Mouse (Mus musculus) cerebellum, adult 11-12 months (tissue): ENCODE measurements around the gene Scd2.
"Not testable (repeated sequence)": the region's sequence is repeated elsewhere in the genome, so short reads cannot be mapped to it uniquely, and the experiment has no call there.

Experiments used
- DNase-seq: peaks from one replicate; pipeline ENCODE4 v3.0.0; 2022

Scd2 gene

DNA sequence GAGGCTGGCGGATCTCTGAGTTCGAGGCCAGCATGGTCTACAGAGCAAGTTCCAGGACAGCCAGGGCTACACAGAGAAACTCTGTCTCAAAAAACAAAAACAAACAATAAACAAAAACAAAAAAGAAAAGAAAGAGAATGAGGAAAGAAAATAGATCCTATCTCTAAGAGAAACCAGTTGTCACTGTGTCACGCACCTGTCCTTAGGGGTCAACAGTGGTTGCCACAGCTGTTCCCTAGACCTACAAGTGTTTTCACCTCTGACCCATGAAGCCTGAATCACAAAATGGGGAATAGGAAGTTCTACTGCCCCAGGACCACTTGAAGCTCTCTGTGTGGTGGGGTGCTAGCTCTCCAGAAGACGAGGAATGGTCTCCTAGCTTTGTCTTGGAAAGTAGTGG lies 19.0 kb upstream of the Scd2 start:
- no peak for DNase-seq

DNA sequence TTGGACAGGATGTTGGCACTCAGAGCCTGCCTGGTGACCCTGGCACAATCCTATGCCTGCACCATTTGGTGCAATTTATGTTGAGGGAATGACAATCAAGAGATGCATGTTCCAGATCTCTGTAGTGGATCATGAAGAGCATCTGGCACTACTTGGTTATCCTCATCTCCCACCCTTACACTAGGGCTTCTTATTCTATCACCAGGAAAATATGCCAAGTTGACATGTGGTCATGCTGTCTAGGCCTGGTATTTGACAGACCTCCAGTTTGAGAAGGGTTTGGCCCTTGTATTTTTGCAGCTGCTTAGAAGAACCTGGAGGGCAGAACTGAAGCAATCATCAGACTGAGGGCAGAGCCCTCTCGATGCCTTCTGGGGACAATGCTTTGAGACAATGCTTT lies 18.1 kb upstream of the Scd2 start:
- DNase-seq = no peak

DNA sequence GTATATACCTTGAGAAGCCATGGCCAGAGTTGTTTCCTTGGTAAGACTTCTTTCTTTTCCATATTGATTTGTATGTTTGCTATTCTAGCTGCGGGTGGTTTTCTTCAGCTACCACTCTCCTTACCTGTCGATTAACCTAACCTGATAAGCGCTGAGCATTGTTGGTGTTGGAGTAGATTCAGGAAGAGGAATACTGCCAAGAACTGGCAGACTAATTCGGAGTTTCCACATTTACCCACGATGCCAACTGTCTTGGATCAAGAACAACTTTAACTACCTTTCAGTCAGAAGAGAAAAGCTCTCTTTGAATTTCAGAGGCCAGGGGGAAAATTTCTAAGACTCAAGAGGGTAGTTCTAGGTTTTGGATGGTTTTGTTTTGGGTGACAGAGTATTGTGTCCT lies 16.6 kb upstream of the Scd2 start:
- no peak for DNase-seq

DNA sequence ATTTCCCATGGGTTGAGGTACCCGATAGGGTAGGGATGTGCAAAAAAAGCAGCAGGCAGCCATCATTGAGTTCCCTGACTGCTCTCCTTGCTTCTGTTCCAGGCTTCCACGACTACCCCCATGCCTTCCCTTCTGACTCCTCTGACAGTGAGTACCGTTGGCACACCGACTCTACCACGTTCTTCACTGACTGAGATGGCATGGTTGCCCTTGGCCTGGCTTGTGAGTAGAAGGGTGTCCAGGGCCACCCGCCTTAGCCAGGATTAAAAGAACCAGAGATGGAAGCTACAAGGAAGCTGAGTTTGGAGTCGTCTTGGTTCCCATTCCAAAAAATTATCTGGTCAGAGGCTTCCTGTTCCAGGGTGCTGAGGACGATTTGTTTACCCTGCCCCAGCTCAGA lies 15.5 kb upstream of the Scd2 start:
- DNase-seq = no peak

DNA sequence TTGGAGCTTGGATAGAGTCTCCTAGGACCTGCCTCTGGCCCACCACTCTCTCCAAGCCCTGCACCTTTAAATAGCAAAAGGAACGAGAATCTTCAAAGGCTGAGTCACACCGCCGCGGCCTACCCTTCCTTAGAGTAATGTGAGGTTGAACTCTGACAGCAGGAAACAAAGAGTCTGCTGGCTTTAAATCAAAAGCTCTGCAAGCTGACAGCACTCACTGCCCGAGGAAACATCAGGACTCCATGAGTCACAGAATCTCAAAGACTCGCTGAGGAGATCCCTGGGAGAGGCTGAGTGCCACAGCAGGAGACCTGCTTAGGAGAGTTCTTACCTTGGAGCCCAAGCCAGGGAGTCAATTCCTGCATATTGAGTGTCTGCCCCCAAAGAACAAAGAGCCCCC lies 12.7 kb upstream of the Scd2 start:
- no peak for DNase-seq

DNA sequence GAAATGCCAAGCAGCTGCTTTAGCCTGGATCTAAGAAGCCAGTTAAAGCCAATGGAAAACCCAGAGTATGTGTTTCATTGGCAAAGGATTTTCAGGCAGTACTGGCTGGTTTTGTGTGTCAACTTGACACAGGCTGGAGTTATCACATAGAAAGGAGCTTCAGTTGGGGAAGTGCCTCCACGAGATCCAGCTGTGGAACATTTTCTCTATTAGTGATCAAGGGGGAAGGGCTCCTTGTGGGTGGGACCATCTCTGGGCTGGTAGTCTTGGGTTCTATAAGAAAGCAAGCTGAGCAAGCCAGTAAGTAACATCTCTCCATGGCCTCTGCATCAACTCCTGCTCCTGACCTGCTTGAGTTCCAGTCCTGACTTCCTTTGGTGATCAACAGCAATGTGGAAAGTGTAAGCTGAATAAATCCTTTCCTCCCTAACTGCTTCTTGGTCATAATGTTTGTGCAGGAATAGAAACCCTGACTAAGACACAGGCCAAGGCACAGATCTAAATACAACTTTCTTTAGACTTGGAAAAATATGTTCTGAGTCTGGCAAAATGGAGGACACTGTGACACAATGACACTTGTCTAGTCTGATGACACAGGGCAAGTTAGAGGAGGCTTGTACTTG lies 11.5 kb upstream of the Scd2 start:
- not testable (repeated sequence) for DNase-seq

DNA sequence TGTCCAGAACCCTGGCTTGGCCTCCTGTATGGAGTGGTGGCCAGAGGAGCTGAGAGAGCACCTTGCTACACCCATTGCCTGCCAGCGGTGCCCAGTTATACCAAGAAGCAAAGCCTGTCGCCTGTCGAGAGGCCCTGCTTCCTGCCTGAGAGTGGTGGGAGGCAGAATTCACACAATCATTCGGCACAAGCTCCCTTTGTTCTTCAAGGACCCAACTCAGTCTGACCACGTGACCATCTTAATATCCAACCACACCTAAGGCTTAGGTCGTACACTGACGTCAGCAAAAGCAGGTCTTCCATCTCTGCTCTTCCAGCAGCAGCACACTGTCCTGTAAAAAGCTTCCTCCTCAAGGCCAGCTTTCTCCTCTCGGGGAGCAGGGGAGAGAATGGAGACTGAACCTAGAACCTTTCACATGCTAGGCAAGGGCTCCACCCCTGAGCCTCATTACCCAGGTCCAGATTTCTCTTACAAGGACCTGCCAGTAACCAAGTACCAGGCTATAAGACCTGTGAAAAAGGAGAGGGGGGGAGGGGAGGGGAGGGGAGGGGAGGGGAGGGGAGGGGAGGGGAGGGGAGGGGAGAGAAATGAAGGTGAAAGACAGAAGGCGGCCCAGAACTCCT lies 10.8 kb upstream of the Scd2 start:
- peak; percentile 30 for DNase-seq

DNA sequence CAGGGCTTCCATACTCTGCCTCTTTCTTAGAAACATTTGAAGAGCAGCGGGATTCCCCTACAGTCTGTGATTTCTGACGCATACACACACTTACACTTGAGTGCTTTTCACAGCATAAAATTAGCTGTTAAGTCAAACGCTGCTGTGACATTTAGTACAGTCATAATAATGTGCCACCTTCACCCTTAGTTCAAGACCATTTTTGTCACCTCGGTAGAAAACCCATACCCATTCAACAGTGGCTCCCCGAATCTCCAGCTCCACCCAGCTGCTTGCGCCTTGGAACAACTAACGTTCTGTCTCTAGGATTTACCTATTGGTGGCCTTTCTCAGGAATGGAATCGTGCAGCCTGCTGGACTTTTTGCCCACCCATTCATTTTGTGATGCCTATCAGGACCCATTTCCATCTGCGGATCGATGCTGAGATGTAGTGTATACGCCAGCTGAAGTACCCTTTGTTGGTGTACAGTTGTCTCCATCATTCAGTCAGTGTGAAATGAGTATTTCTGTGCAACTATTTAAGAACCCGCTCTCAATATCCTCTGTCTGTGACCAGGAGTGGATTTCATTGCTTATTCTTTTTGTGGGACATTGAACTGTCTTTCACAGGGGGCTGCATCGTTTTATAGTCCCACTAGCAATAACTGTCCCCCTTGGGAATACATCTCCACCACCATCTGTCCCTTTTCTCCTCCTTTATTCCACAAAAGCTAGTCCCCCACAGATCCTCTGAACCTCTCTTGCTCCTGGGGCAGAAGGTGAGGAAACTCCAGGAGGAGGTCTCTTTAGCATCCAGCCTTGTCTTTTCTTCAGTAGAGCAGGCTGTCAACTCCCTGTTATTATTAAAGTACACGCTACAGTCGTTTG lies 10.1 kb upstream of the Scd2 start:
- no peak for DNase-seq

DNA sequence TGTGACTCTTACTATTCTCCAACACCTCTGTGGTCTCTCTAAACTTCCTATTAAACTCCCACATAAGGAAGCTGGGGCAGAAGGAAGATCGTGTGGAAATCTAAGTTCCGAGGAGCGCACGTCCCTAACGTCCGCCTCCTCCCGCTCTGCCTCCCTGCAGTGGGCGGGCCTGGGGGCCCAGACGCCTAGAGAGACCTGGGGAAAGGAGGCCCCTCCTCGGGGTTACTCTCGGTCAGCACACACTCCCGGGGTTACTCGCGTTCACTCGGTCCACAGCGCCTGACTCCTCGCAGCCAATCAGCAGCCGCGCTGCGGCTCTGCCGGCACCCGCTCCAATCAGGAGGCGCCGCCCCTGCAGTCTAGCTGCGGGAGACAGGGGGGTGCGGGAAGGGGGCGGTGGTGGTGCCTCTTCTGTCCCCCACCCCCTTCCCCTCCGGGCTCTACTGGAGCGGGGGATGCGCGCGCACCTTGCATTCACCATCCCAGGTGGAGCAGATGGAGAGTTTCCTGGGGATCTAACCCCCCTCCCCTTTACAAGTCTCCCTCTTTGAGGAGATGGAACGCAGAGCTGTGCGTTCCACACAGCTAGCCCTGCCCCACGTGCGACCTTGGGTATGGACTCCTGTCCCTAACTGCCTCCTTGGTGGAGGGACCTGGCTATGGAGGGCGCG lies 9.3 kb upstream of the Scd2 start:
- peak; percentile 93 for DNase-seq

DNA sequence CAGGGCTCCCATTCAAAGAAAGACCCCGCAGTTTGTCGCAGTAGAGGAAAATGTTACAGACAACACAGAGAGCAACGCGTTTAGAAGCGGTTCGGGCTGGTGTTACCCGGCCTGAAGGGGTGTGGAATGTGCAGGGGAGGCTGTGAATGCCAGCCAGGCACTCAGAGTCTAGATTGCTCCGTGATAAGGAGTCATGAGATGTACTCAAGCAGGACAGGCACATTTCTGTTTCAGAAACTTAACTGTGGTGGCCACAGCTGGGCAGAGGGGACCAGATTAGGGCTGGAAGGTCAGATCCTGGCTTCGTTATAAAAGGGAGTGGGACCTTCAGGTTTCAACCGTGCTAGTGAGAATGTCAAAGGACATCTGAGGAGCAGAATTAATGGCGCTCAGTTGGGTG lies 8.8 kb upstream of the Scd2 start:
- no peak for DNase-seq

DNA sequence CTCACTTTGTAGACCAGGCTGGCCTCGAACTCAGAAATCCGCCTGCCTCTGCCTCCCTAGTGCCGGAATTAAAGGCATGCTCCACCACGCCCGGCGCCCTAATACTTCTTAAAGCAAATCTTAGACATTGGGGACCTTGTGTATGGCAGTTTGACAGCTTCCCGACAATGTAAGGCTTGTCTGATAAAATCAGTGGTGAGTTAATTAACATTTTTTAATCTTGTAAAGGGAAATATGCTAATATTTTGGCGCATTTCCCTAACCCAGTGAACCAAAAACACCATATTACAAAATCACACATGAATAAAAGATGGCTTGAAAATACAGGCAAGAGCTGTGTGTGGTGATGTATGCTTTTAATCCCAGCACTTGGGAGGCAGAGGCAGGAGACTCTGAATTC lies 7.9 kb upstream of the Scd2 start:
- DNase-seq = no peak

DNA sequence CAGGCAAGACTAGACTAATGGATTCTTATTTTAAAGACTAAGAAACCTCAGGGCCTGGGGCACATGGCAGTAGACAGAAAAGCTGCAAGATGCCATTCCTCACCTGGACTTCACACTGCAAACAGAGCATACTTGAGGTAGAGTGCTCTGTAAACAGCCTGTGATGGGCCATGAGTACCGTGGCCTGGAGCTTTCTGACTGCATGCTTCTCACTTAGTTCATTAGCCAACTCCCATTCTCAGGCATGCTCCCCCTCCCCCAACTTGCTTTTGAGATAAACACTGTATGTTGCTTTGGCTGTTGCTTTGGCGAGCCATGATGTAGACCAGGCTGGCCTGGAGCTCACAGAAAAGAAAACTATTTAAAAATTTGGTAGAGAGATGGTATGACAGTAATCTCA lies 7.4 kb upstream of the Scd2 start:
- DNase-seq = no peak

DNA sequence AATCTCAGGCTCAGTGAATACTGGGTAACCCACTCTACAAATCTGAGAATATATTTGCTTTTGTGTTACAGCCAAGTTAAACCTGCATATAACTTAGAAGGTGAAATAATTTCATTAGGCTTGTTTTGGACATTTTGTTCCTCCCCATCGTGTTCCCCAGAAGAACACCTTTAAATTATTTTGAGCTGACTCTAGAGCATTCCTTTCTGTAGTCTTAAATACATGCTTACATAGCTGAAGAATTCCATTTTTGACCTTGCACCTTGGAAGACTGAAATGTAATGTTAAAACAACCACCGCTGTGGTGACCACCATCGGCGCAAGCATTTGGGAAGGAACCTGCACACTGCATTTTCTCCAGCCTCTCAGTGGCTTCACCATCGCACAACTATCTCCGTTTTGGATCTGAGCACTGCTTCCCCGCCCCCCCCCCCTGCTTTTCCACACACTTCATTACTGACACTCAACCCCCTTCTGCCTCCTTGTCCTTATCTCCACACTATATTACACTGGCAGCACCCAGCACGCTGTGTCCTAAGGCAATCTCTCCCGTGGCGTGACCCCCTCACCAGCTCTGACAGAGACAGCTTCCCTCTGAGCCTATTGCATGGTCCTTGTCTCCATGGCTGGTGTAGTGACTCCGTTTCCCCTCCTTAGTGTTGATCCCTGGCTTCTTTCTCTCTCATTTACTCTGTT lies 5.9 kb upstream of the Scd2 start:
- no peak for DNase-seq

DNA sequence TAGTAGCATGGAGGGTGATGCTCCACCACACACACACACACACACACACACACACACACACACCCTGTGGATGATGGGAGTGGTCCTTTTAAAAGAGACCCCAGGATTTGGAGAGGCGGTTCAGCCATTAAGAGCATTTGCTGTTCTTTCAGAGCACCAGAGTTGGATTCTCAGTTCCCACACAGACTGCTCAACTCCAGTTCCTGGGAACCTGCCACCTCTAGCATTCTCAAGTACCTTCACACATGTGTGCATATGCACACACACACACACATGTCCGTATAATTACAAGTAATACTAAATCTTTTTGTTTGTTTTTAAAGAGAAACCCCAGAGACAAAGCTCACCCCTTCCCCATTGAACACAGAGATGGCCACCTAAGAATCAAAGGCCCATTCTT lies 1.4 kb upstream of the Scd2 start:
- peak; percentile 52 for DNase-seq

DNA sequence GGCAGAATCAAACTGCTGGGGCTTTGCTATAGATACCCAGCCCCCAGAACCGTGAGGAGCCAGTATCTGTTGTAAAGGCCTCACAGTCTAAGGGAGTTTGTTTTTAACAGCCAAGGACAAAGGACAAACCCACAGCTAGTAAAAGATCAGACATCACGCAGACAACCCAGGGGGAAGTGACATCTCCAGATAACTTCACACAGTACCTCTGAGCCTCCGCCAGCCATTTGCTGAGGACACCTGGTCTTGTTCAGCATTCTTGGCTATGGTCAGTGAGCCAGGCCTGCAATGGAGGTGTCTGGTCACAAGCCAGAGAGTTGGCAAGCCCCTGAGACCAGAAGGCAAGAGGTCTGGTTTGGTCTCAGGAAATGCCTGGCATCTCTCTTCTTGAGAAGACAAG lies 991 bp upstream of the Scd2 start:
- peak; percentile 95 for DNase-seq

DNA sequence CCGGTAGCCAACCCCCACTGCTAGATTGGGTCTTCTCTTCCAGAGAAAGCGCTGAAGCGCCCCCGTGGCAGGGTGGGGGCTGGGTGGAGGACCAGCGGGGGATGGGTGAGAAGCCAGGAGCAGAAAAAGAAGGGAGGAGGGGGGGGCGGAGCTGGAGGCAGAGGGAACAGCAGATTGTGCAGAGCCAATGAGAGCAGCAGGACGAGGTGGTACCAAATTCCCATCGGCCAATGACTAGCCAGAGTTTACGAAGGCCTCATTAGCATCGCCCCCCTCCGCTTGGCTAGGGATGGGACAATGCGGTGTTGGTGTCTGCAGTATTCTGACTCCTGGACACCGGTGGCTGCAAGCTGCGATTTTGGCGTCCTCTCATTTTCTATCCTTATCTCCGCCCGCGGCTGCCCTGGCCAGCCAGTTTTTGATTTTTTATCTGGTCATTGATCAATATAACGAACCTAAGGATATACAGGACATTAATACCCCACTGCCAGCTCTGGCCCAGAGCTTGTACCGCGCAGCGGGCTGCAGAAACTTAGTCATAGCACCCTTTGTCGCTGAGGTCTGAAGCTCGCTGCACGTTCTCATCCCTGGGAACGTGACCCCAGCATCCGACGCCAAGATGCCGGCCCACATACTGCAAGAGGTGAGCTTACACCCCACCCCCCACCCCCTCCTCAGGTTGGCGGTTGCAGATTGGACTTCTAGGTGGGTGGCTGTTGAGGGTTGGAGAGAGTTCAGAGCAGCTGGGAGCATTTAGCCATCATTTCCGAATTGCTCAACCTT lies 486 bp downstream of the Scd2 start:
- DNase-seq = peak; percentile 98

DNA sequence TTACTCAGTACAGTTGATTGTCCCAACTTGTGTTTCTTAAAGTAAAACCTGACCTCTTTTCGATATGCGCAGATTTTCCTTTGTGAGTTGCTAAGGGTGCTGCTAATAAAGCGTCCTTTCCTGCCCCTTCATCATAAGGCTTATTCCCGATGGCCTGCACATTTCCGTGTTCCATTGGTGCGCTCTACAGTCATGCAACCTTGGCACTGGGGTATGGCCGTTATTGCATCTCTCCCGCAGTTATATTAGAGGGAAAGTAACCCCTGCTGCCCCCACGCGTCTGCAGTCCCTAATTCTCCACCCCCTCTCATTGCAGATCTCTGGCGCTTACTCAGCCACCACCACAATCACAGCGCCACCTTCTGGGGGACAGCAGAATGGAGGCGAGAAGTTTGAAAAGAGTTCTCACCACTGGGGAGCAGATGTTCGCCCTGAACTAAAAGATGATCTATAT lies 1.1 kb downstream of the Scd2 start:
- peak; percentile 90 for DNase-seq

DNA sequence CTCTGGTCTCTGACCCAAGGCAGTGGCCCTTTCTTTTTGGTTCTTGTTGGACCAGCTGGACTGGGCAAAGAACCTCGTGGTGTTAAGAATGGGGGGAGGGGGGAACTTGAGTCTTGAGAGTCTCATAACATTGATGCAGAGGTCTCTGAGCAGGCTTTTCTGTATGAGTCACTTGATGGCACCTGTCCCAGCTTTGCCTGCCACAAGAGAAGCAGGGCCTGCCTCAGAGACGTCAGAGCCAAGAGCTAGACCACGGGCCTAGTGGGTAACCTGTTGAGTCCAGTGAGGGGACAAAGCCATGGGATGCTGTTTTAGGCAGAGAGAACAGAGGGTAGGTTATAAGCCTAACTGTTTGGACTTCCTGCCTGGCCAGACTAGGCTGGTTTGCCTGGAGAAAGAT lies 1.8 kb downstream of the Scd2 start:
- DNase-seq = peak; percentile 79

DNA sequence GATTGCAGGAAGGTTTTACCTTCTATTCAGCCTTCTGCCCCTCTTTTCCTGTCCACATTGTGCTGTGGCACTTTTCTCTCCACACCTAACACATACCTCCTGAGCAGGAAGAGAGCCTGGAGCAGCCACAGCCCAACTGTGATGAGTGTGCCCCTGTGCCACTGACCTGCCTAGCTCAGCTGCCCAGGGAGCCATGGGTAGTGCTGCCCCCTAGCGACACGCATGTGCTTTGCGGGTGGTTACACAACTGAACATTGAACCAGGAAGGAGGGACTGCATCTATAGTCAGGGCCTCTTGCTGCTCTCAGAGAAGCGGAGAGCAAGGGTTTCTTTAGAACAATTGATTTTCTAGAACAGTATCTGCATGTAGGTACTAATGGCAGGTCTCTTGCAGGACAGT lies 2.3 kb downstream of the Scd2 start:
- peak; percentile 88 for DNase-seq

DNA sequence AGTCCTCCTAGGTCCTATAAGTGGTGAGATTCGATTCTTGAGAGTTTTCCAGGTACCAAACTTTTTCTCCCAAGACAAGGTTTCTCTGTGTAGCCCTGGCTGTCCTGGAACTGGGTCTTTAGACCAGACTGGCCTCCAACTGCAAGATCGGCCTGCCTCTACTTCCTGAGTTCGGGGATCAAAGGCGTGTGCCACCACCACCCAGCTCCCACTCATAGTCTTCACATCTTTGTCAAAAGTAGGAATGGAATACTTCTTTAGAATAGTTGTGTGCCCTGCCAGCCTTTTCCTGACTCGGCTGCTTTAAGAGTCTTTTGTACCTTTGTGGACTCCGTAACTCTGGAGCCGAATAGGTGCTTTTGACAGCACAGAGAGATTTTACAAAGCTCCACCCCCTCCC lies 2.7 kb downstream of the Scd2 start:
- DNase-seq = no peak

DNA sequence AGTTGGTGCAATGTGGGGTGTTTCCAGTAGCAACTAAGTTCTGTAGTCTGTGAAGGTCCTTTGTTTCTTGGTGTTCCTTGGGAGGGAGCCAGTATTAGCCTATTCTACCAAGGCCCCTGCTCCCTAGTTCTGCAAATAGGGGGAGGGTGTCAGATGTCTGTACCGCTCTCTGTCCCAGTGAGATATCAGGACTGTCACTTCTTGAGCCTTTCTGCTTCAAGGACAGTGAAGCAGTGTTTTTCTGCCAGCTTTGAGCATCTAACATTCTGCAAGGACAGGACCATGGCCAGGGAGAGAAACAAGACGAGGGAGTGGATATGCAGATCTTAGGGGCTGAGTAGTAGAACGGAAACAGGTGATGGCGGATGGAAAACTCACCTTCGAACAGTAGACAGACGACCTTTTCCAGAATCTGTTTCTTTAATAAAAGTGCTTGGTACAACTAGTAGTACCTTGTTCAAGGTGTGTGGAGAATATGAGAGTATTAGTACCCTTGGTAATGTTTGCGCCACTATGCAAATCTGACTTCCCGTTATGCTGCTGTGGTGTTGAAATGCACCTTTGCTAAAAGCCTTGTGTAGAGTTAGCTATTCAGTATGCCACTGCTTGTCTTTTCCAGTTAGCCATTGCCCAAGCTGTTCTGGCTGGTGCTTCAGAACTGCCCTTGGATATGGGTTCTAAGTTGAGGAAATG lies 3.7 kb downstream of the Scd2 start:
- no peak for DNase-seq

DNA sequence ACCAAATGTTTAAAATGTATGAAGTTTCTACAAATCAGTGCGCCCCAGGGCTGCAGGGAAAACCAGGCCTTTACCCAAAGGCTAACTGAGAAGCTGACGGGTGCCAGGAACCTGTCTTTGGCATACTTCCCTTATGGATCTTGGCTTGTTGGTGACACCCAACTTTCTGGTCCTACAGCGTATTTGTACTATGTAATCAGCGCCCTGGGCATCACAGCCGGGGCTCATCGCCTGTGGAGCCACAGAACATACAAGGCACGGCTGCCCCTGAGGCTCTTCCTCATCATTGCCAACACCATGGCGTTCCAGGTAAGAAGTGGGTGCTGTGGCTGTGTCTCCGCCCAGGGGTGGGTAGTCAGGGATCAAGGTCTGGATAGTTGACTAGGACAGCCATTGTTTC lies 4.4 kb downstream of the Scd2 start:
- peak; percentile 48 for DNase-seq
